Mouse (Mus musculus): ENCODE measurements at regions not wholly inside any gene's neighbourhood (a gene's known extent, or its start where the extent isn't known, plus 50 kb on each side); places are given as distances from the start of the nearest gene placed in this dataset.

DNA sequence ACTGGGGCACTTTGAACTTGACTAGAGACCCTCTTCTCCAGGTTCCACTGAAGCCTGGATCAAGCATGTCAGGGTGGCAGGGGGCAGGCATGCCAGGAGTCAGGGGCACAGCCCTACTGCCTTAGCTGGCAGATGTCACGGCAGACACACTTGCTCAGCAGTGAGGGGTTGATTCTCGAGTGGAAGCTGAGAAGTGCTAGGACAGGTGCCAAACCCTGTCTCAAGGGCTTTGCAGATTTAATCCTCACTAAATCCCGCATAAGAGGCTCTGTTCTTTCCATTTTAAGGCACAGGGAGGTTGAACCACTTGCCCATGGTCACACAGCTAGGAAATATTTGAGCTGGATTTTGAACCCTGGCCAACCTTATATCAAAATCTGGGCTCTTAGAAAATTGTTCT, 223.5 kb upstream of the Mvb12b start:
- DNase-seq: peak; percentile 61 to 62

DNA sequence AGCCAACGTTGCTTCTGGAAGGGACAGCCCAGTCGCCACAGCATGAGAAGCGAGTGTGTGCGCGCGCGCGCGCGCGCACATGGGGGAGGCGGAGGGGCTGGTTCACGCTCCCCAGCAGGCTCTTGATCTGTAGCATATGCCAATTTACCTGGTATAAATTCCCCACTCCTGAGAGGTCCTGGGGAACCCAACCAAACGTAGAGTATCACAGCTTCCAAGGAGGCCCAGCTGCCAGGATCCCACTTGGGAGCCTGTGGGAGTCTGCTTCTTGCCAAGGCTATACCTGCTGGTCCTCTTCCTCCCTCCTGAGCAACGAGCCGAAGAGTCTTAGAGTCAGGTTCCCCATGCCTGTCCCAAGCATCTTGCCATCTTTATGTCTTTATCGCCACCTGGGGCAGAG, 222.8 kb upstream of the Mvb12b start:
- peak; percentile 34 to 58 for DNase-seq

DNA sequence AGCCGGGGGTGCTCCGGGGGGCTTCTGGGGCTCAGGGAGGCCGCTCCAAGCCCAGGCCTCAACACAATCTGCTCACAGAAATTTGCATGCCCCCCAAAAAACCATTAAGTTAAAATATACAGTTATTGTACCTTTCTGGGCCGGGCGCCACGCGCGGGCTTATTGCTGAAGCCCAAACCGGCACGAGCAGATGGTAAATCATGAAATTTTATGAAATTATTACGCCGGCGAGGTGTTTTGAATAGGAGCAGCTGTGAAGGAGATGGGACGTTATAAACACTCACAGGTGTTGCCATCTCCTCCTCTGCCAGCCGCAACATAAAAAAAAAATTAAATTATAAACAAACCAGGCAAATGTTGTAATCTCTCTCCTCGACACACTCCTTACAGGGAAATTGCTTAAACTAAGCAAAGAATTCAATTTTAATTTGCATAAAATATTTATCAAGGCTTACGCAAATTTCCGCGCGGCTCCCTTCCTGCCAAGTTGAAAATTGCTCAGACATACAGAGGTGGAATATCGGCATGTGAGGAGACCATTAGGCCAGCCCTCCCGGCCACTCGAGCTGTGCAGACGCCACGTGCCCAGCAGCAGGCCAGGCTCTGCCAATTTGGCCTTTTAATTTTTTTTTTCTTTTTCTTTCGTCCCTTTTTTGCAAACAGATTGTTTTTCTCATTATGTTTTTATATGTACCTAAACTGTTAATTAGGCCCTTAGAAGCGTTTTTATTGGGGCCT, 220.0 kb upstream of the Mvb12b start:
- peak; percentile 55 to 58 for DNase-seq

DNA sequence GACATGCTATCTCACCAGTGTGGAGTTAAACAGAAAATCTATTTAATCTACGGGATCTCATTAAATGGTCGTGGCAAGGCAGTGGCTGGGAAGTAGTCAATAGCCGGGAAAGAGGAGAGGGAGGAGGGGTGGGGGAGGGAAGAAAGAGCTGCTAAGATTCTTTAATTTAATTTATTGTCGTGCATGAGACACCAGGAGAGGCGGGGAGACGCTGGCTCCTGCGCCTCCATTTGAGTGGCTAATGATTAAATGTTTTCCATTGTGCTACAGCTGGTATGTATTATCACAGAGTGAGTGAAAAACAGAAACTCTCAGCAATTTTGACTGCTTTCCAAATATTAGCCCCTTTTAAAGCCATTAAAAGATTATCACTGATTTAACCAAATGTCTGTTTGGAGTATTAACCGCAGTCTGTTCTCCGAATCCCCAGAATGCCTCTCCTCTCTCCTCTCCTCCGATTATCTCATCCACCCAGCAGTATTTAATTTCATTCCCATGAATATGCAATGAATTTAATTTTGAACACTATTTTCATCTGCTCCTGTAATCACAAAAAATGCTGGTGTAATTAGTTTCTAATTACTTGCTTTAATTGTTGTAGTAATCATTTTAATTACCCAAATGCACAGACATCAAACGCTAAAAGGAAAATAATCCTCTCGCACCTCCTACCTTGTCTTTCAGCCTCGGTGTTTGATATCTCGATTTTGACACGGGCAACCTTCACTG, 219.3 kb upstream of the Mvb12b start:
- no peak for DNase-seq

DNA sequence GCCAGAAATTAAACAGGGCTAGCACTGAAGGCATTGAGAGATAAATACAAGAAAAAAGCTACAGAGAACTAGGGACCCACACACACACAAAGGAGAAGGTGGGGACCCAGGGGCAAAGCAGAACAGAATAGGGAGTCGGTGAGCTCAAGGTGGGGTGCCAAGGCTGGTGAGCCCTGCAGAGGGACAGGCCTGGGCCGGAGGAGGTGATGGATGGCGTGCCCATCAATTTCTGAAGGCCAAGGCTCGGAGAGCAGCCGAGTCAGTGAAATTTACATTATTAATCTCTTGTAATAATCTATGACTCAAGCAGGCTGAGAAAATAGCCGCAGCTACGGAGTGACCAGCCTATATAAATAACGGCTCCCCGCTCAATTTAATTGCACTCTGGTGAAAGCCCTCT, 218.5 kb upstream of the Mvb12b start:
- peak in 1 of 2 experiments; percentile 27 for DNase-seq

DNA sequence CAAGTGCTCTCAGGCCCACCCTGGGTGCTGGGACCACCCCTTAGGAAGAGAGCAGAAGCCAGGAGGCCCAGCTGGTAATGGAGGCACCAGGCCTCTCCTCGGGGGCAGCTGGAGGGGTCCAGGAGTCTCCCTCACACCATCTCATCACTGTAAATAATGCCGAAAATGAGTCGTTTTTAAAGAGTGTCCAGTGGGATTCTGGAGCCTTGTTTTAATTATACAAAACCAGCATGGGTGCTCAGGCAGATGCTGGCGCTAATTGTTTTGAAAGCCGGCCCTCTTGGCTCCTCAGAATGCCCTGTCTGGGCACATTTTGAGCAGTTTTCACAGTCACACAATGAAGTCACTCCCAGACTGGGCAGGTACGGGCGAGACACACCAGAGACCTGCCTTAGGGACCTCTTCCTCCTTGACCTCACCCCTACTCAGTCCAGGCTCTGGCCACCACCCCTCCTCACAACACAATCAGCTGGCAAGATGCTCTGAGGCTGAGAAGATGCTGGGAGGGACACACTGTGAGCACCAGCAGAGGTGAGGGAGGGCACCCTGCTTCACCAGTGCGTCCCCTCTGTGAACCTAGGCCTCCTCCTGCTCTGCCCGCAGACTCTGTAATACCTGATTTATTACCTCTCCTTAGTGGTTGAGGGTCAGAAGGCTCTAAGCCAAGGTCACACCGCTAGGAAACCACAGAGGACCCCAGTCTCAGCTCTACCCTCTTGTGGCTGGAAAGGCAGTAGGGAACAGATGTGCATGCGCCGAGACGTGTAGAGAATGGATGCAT, 217.7 kb upstream of the Mvb12b start:
- DNase-seq: no peak

DNA sequence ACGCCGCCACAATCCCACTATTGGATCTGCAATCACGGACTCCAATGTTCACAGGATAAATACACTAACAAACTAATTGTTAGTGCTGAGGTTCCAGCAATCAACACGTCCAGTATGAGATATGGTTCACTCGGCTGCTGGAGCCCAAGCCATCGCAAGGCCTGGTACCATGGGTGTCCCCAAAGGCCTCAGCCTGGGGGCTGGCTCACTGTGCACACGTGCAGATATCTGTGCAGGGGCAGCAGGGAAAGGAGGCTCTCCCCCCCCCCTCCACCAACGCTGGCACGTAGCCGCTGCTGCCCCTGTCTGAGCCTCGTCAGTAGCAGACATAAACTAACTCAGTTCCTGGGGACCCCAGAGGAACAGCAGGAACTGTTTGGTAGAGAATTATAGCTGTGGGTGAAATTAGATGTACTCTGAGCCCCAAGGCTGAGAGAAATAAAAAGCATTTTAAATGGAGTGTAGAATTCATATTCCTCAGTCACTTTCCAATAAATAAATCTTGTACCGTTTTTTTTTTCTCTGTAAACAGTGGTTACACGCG, 210.3 kb upstream of the Mvb12b start:
- no peak for DNase-seq

DNA sequence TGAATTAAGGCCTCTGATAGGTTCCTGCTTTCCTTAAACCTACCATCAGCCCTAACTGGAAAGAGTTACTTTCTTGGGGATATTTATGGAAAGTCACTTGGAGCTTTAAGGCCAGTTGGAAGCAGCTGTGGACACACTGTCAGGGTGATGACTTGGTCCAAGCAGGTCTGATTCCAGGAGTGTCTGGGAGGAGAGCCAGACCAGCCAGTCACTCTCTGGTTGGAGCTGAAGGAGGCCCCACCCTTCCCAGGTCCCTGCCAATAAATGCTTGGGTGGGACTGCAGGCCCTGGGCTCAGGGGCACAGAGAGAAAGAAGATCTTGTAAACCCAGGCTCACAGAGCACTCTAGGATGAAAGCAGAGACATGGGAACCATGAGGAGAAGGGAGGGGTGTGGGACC, 208.8 kb upstream of the Mvb12b start:
- peak in 1 of 2 experiments; percentile 18 for DNase-seq

DNA sequence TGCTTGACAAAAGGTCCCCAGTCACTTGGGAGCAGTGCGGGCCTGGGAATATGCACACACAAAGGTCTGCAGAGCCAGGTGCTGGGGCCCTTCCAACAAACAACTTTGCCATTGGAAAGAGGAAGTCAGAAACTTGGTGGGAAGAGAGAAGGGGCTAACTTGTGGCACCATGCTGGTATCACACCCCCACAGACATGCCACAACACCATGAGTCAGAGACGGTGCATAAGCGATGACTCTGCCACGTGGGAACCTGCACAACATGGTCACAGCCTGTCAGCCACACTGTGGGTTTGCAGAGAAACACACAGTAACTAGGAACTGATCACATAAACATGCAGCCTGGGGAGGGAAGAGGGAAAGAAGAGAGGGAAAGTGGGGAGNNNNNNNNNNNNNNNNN, 201.1 kb upstream of the Mvb12b start:
- no peak for DNase-seq

DNA sequence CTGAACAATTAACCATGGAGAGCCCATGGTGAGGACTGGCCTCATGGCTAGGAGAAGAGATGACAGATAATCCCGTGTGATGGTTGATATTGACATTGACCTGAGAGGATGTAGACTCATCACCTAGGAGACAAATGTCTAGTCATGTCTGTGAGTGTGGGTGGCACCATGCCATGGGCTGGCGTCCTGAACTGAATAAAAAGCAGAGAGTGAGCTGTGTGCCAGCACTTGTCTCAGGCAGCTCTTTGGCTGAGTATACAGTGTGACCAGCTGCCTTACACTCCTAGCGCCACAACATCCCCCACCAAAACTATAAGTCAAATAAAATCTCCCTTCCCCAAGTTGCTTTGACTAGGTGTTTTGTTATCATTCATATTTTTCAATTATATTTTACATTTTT, 198.4 kb upstream of the Mvb12b start:
- peak; percentile 83 to 91 for DNase-seq

DNA sequence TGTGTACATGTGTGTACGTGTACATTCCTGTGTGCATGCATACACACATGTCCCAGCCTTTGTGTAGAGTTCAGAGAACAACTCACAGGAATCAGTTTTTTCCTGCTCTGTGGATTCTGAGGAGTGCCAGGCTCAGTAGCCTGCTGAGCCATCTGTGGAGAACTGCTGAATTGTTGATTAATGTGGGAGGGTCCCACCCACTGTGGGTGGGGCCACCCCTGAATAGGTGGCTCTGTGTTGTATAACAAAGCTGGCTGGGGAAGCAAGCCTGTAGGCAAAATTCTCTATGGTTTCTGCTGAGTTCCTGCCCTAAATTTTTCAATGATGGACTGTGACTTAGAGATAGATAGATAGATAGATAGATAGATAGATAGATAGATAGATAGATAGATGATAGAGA, 196.8 kb upstream of the Mvb12b start:
- DNase-seq: no peak

DNA sequence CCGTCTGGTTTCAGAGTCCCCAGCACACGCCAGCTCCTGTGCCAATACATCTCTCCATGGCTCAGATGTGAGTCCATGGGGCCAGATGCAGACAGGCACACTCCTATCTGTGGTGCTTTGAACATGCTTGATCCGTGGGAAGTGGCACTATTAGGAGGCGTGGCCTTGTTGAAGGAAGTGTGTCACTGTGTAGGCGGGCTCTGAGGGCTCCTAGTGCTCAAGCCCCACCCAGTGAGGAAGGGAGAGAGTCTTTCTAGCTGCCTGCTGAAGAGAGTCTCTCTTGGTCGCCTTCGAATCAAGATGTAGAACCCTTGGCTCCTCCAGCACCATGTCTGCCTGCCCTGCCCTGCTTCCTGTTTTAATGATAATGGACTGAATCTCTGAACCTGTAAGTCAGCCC, 194.7 kb upstream of the Mvb12b start:
- no peak for DNase-seq

DNA sequence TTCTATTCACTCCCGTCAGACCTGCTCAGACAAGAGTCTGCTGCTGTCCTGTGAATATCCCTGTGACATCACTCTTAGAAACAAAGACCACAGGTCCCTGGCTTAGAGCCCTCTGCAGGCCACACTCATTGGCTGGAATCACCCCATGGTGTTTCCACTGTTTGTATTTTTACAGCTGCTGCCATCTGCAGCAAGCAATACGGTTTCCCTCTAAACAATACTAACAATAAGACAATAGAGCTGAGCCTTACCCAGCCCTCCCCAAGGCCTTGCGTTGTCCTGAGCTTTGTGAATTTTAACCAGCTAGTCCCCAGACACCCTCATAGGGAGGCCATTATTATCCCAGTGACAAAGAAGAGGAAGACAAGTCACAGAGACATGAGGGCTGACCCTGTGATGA, 192.4 kb upstream of the Mvb12b start:
- DNase-seq: no peak

DNA sequence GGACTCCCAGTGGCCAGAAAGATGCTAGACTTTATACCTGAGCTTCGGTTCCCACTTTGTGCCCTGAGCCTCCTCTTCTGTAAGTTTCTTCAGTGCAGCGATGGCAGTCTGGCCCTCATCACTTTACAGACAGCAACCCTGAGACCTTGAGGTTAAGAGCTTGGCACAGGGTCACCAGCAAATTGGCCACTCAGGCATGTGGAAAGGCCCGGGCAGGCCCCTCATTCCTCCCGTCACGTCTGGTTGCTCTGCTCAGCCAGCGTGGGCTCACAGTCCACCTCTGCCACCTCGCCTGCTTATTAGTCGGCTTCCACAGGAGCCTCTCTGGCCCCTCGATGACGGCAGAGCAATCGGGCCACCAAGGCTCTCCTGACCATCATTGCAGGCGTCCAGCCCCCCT, 191.5 kb upstream of the Mvb12b start:
- no peak for DNase-seq

DNA sequence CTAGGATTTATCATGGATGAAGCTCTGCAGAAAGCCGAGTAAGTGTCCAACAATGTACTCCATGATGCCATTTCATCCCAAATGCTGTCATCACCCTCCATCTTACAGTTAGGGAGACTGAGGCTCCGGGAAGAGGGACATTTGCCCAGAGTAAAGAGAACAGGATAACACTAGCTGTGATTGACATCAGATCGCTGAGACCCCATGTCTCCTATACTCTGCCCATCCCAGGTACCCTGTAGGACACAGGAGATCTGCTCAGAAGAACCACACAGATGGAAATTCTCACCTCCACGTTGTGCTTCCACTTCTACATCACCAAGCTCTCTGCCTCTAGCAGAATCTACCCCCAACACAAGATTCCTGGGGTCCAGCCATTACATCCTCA, 191.1 kb upstream of the Mvb12b start:
- no peak for DNase-seq

DNA sequence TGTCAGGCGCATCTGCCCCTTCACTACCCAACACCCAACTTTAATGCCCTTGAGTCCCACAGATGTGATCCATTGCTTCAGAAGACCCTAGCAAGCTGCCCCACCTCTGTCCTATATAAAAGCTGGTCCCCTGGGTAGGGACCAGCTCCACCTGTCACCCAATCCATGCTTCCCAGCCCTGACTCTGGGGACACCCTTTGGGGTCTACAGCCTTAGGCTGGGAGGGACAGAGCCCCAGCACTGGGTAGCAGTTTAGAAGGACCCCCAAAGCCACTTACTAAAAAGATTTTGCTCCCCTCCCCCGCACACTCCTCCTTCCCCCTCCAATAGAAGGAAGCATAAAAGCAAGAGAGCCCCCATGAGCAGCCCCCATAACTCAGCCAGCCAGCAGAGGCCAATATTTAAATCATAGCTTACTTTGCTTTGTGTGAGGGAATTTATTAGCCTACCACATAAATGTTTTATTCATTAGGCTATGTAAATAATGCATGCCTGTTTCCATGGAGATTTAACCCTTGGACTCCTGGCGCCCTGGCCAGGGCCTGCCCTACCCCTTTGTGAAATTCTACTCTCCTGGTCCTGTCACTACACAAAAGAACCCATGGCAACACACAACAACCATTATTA, 190.6 kb upstream of the Mvb12b start:
- no peak for DNase-seq

DNA sequence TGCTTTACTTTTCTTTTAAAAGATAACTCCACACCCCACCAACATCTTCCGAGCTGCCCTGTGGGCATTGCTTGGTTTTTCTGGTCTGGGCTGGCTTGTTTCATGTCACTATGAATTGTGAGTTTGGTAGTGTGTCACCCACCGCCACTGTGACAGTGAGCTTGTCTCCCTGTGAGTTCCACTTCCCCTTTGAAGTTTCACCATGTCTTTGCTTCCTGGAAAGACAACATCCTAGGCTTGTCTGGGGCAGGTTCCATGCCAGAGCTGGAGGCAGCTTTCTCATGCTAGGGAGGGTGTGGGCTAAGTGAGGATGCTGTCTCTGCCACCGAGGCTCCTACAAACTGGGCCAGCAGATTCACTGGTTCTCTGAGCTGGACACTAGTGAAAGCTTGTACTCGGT, 188.6 kb upstream of the Mvb12b start:
- DNase-seq: no peak

DNA sequence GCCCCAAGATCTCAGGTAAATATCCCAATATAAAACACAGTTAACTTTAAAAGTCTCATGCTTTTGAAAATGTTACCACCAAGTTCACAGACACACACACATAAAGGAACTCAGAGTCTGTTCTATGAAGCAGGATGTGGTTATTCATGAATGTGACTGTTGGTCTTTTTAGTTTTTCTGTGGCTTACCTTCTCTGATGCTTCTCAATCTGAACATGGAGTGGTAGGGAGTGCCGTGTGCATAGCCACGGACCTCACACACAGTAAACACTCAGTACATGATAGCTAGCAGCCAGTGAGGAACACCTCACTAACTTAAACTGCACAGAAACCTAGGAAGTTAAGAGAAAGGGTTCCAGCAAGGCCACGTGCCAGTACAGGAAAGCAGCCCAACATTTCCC, 186.3 kb upstream of the Mvb12b start:
- no peak for DNase-seq

DNA sequence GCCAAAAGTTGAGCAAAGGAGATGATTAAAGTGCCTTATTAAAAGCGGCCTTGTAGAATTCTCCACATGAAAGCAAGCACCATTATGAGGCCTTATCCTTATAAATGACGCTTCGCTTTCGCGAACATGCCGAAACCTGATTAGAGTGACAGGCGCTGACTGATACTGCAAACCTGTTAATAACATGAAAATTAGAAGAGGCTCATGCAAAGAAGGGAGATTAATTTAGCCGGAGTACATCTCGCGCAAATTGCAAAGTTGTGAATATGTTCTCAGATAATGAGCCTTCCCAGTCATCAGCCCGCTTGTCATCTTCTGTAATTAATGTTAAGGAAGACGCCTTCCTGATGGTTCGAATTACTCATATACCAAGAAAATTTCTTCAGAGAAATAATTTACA, 177.8 kb upstream of the Mvb12b start:
- no peak for DNase-seq

DNA sequence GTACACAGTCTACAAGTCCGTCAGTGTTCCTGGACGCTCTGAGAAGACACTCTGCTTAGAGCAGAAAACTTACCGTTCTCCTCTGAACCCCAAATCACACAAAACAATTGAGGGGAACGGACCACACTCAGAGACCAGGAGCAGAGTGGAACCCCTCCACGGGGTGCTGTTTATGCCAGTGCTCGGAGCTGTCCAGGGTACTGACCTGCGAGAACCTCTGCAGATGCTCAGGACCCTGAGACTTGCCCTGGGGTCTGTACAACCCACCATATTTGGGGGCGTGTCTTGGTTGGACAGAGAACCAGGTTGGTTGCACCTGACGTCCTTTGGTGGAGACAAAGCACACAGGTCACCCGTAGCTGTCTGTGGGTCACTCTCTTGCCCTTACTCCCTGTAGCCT, 177.3 kb upstream of the Mvb12b start:
- no peak for DNase-seq

DNA sequence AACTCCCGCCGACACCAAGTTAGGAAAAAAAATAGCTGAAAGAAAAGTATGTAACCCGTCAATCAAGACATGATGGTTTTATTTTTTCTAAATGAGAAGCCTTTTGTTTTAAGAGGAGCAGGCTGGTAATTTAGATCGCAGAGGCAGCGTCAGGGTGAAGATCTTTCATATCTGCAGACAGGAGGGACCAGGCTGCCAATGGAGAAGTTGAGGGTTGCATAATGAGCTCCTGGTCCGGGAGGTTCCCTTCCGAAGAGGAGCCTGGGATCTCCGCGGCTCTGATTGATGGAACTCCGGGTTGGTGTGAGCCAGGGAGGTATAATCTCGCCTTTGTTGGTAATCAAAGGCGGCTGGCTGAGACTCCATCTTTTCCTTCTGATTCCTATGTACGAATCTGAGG, 168.8 kb upstream of the Mvb12b start:
- DNase-seq: peak in 1 of 2 experiments; percentile 16

DNA sequence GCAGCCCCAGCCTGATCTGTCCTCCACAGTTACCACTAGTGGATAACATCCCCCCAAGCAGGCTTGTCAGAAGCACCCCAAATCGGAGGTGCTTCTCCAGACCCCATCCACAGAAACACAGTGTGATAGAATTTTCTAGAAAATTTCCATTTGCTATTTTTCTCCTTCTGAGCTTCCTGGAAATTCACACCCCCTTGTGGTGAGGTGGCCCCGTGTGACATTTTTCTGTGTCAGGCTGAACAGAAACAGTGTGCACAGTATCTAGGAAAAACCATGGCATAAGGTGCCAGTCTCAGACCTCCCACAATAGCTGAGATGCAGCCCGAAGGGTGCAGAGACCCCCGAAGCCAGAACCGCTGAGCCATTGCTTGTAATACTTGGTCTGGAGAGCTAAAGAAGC, 155.3 kb upstream of the Mvb12b start:
- no peak for DNase-seq

DNA sequence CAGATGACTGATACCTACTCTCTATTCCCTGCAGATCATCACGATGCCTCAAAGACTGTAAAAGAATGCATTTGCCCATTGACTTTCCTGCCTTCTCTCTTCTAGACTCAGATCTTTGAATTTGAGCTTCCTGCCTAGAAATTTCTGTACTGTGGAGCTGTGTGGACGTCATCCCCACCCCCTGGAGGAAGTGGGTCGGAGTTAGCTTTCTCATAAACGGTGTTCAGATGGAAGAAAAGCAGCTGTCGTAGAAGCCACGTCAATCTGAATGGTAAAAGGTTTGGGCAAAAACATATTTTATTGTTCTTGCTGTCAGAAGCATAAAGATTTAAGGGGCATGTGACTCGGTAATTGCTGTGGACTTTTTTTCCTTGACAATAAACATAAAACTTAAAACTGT, 154.6 kb upstream of the Mvb12b start:
- no peak for DNase-seq
